Mouse (Mus musculus): ENCODE data around the gene Pigc. TPM values are rescaled to one million over a fixed set of nuclear protein-coding genes. Genes with fewer than 3 reads are reported as not detected.

Pigc gene
- polyA plus RNA-seq, 1 experiment from 2014 or later = 42.2 TPM

GRCm38 (mm10) chr1:161967936-161968335 is 1.1 kb upstream of the Pigc start:
- Histone ChIP-seq H3K4me1 (ENCODE audit: control insufficient read depth, insufficient read depth, low read length) (peaks cover 2% of the 10 kb centered on the region; the same call in 1 of the 2 replicates), H3K27me3 (ENCODE audit: control insufficient read depth, insufficient read depth, low read length) (no peaks in the 10 kb centered on the region), H3K9ac (ENCODE audit: low read depth, low read length) (no peak overlapping the region), H3K4me2 (replicated peaks; ENCODE audit: low read depth, low read length) (no peak overlapping the region), H3K9me3 (ENCODE audit: control insufficient read depth, low read length) (no peaks in the 10 kb centered on the region), H3K4me3 (ENCODE audit: low read length) (no peak overlapping the region), H3K36me3 (ENCODE audit: control insufficient read depth, insufficient read depth, low read length) (no peaks in the 10 kb centered on the region; the same call in 1 of the 2 replicates), H3K27ac (ENCODE audit: low read depth, low read length) (no peak overlapping the region)
- 72% methylated on average over 2 of the region's 2 CpGs for WGBS
- no peak for ATAC-seq (ENCODE audit: low FRiP score, low TSS enrichment)

- no peaks in the 10 kb centered on the region for H3K9me3 ChIP-seq (ENCODE audit: control insufficient read depth, low read length)
- ATAC-seq (ENCODE audit: low FRiP score, low TSS enrichment) = no peak
- H3K27me3 ChIP-seq (ENCODE audit: control insufficient read depth, insufficient read depth, low read length) = no peaks in the 10 kb centered on the region
- 96% methylated on average over 9 of the region's 9 CpGs for WGBS
- no peaks in the 10 kb centered on the region; the same call in 1 of the 2 replicates for H3K36me3 ChIP-seq (ENCODE audit: control insufficient read depth, insufficient read depth, low read length)
- peaks cover 8% of the 10 kb centered on the region for H3K4me1 ChIP-seq (ENCODE audit: control insufficient read depth, insufficient read depth, low read length)
- H3K27ac ChIP-seq (ENCODE audit: low read depth, low read length) = no peak overlapping the region
- H3K4me3 ChIP-seq (ENCODE audit: low read length) = no peak overlapping the region
- H3K9ac ChIP-seq (ENCODE audit: low read depth, low read length) = no peak overlapping the region
- H3K4me2 ChIP-seq (replicated peaks; ENCODE audit: low read depth, low read length) = no peak overlapping the region
Observed at GRCm38 (mm10) chr1:161970874-161971273, 1.9 kb downstream of the Pigc start.

- H3K9me3 ChIP-seq (ENCODE audit: control insufficient read depth, low read length) = no peaks in the 10 kb centered on the region
- no peak for ATAC-seq (ENCODE audit: low FRiP score, low TSS enrichment)
- H3K4me2 ChIP-seq (replicated peaks; ENCODE audit: low read depth, low read length) = no peak overlapping the region
- H3K4me3 ChIP-seq (ENCODE audit: low read length) = no peak overlapping the region
- no peak overlapping the region for H3K9ac ChIP-seq (ENCODE audit: low read depth, low read length)
- no peaks in the 10 kb centered on the region for H3K27me3 ChIP-seq (ENCODE audit: control insufficient read depth, insufficient read depth, low read length)
- H3K27ac ChIP-seq (ENCODE audit: low read depth, low read length) = no peak overlapping the region
- H3K36me3 ChIP-seq (ENCODE audit: control insufficient read depth, insufficient read depth, low read length) = no peaks in the 10 kb centered on the region; the same call in 1 of the 2 replicates
- peaks cover 14% of the 10 kb centered on the region for H3K4me1 ChIP-seq (ENCODE audit: control insufficient read depth, insufficient read depth, low read length)
- 50% methylated on average over 8 of the region's 8 CpGs for WGBS
Observed at GRCm38 (mm10) chr1:161972233-161972632, 3.2 kb downstream of the Pigc start.

- no peak overlapping the region for H3K4me2 ChIP-seq (replicated peaks; ENCODE audit: low read depth, low read length)
- H3K9ac ChIP-seq (ENCODE audit: low read depth, low read length) = no peak overlapping the region
- WGBS = 42% methylated on average over 16 of the region's 16 CpGs
- peaks cover 15% of the 10 kb centered on the region; the same call in 1 of the 2 replicates for H3K4me1 ChIP-seq (ENCODE audit: control insufficient read depth, insufficient read depth, low read length)
- H3K9me3 ChIP-seq (ENCODE audit: control insufficient read depth, low read length) = no peaks in the 10 kb centered on the region
- peak; percentile 66 for ATAC-seq (ENCODE audit: low FRiP score, low TSS enrichment)
- no peak overlapping the region for H3K4me3 ChIP-seq (ENCODE audit: low read length)
- no peak overlapping the region for H3K27ac ChIP-seq (ENCODE audit: low read depth, low read length)
- no peaks in the 10 kb centered on the region for H3K27me3 ChIP-seq (ENCODE audit: control insufficient read depth, insufficient read depth, low read length)
- no peaks in the 10 kb centered on the region for H3K36me3 ChIP-seq (ENCODE audit: control insufficient read depth, insufficient read depth, low read length)
Observed at GRCm38 (mm10) chr1:161976255-161977182, 7.5 kb downstream of the Pigc start.

- H3K9ac ChIP-seq (ENCODE audit: low read depth, low read length) = no peak overlapping the region
- H3K4me2 ChIP-seq (replicated peaks; ENCODE audit: low read depth, low read length) = no peak overlapping the region
- WGBS = 62% methylated on average over 4 of the region's 4 CpGs
- no peaks in the 10 kb centered on the region for H3K9me3 ChIP-seq (ENCODE audit: control insufficient read depth, low read length)
- H3K27me3 ChIP-seq (ENCODE audit: control insufficient read depth, insufficient read depth, low read length) = no peaks in the 10 kb centered on the region
- H3K27ac ChIP-seq (ENCODE audit: low read depth, low read length) = no peak overlapping the region
- no peaks in the 10 kb centered on the region for H3K36me3 ChIP-seq (ENCODE audit: control insufficient read depth, insufficient read depth, low read length)
- peaks cover 15% of the 10 kb centered on the region; the same call in 1 of the 2 replicates for H3K4me1 ChIP-seq (ENCODE audit: control insufficient read depth, insufficient read depth, low read length)
- ATAC-seq (ENCODE audit: low FRiP score, low TSS enrichment) = no peak
- no peak overlapping the region for H3K4me3 ChIP-seq (ENCODE audit: low read length)
Observed at GRCm38 (mm10) chr1:161977331-161977730, 8.3 kb downstream of the Pigc start.

- Histone ChIP-seq H3K27me3 (ENCODE audit: control insufficient read depth, insufficient read depth, low read length) (no peaks in the 10 kb centered on the region), H3K4me2 (replicated peaks; ENCODE audit: low read depth, low read length) (no peak overlapping the region), H3K4me1 (ENCODE audit: control insufficient read depth, insufficient read depth, low read length) (peaks cover 16% of the 10 kb centered on the region; the same call in 1 of the 2 replicates), H3K9ac (ENCODE audit: low read depth, low read length) (no peak overlapping the region), H3K36me3 (ENCODE audit: control insufficient read depth, insufficient read depth, low read length) (no peaks in the 10 kb centered on the region), H3K9me3 (ENCODE audit: control insufficient read depth, low read length) (no peaks in the 10 kb centered on the region), H3K27ac (ENCODE audit: low read depth, low read length) (no peak overlapping the region), H3K4me3 (ENCODE audit: low read length) (no peak overlapping the region)
- WGBS = 84% methylated on average over 5 of the region's 5 CpGs
- ATAC-seq (ENCODE audit: low FRiP score, low TSS enrichment) = no peak
Observed at GRCm38 (mm10) chr1:161978173-161978700, 9.3 kb downstream of the Pigc start.

GRCm38 (mm10) chr1:161979536-161979935 is 10.6 kb downstream of the Pigc start, which contains the start of gene 4930558K02Rik:
TSS of gene 4930558K02Rik (minus strand) at chr1:161979636.
- Histone ChIP-seq H3K4me1 (ENCODE audit: control insufficient read depth, insufficient read depth, low read length) (peaks cover 19% of the 10 kb centered on the region; the same call in 1 of the 2 replicates), H3K36me3 (ENCODE audit: control insufficient read depth, insufficient read depth, low read length) (no peaks in the 10 kb centered on the region), H3K27me3 (ENCODE audit: control insufficient read depth, insufficient read depth, low read length) (no peaks in the 10 kb centered on the region), H3K4me2 (replicated peaks; ENCODE audit: low read depth, low read length) (no peak within 1 kb of the TSS), H3K9me3 (ENCODE audit: control insufficient read depth, low read length) (no peaks in the 10 kb centered on the region), H3K9ac (ENCODE audit: low read depth, low read length) (no peak within 1 kb of the TSS), H3K4me3 (ENCODE audit: low read length) (no peak within 1 kb of the TSS), H3K27ac (ENCODE audit: low read depth, low read length) (no peak within 1 kb of the TSS)
- ATAC-seq (ENCODE audit: low FRiP score, low TSS enrichment) = no peak
- WGBS = 87% methylated on average over 1 of the region's 1 CpGs

GRCm38 (mm10) chr1:161980046-161980445 is 11.1 kb downstream of the Pigc start:
- Histone ChIP-seq H3K4me2 (replicated peaks; ENCODE audit: low read depth, low read length) (no peak overlapping the region), H3K4me1 (ENCODE audit: control insufficient read depth, insufficient read depth, low read length) (peaks cover 19% of the 10 kb centered on the region; the same call in 1 of the 2 replicates), H3K4me3 (ENCODE audit: low read length) (no peak overlapping the region), H3K27me3 (ENCODE audit: control insufficient read depth, insufficient read depth, low read length) (no peaks in the 10 kb centered on the region), H3K27ac (ENCODE audit: low read depth, low read length) (no peak overlapping the region), H3K9ac (ENCODE audit: low read depth, low read length) (no peak overlapping the region), H3K36me3 (ENCODE audit: control insufficient read depth, insufficient read depth, low read length) (no peaks in the 10 kb centered on the region), H3K9me3 (ENCODE audit: control insufficient read depth, low read length) (no peaks in the 10 kb centered on the region)
- ATAC-seq (ENCODE audit: low FRiP score, low TSS enrichment) = no peak
- 85% methylated on average over 2 of the region's 2 CpGs for WGBS

Measured in kidney, embryonic 14.5 days (tissue).